Mouse (Mus musculus): ENCODE results near the gene Psmc3.
"Not testable (repeated sequence)": the region's sequence is repeated elsewhere in the genome, so short reads cannot be mapped to it uniquely, and the experiment has no call there.

Gene Psmc3

GRCm38 (mm10) chr2:91053934-91054382 lies at the start of gene Psmc3:
Psmc3 (plus strand) TSS chr2:91054009.
- DNase-seq (ENCODE audit: low spot score in 2 of 2): peak; percentile 96 to 97

- DNase-seq (ENCODE audit: low spot score in 2 of 2): no peak
Observed at GRCm38 (mm10) chr2:91008536-91008935, 45.3 kb upstream of the Psmc3 start.

- no peak for DNase-seq (ENCODE audit: low spot score in 2 of 2)
Observed at GRCm38 (mm10) chr2:91013881-91014280, 39.9 kb upstream of the Psmc3 start.

GRCm38 (mm10) chr2:91015386-91015785 lies 38.4 kb upstream of the Psmc3 start:
- DNase-seq (ENCODE audit: low spot score in 2 of 2): no peak

GRCm38 (mm10) chr2:91018061-91018788 lies 35.6 kb upstream of the Psmc3 start:
- no peak for DNase-seq (ENCODE audit: low spot score in 2 of 2)

- no peak for DNase-seq (ENCODE audit: low spot score in 2 of 2)
Observed at GRCm38 (mm10) chr2:91019911-91020310, 33.9 kb upstream of the Psmc3 start.

GRCm38 (mm10) chr2:91022266-91022665 lies 31.5 kb upstream of the Psmc3 start:
- DNase-seq (ENCODE audit: low spot score in 2 of 2): not testable (repeated sequence)

GRCm38 (mm10) chr2:91023131-91023530 lies 30.7 kb upstream of the Psmc3 start:
- DNase-seq (ENCODE audit: low spot score in 2 of 2): no peak

- DNase-seq (ENCODE audit: low spot score in 2 of 2): no peak
Observed at GRCm38 (mm10) chr2:91023956-91024355, 29.9 kb upstream of the Psmc3 start.

- no peak for DNase-seq (ENCODE audit: low spot score in 2 of 2)
Observed at GRCm38 (mm10) chr2:91025081-91025516, 28.7 kb upstream of the Psmc3 start.

- no peak for DNase-seq (ENCODE audit: low spot score in 2 of 2)
Observed at GRCm38 (mm10) chr2:91026491-91026890, 27.3 kb upstream of the Psmc3 start.

GRCm38 (mm10) chr2:91027391-91028214 lies 26.2 kb upstream of the Psmc3 start:
- no peak for DNase-seq (ENCODE audit: low spot score in 2 of 2)

- no peak for DNase-seq (ENCODE audit: low spot score in 2 of 2)
Observed at GRCm38 (mm10) chr2:91031216-91031615, 22.6 kb upstream of the Psmc3 start.

- DNase-seq (ENCODE audit: low spot score in 2 of 2): no peak
Observed at GRCm38 (mm10) chr2:91033000-91033399, 20.8 kb upstream of the Psmc3 start.

GRCm38 (mm10) chr2:91035385-91035784 lies 18.4 kb upstream of the Psmc3 start, which contains the start of gene Rapsn:
Rapsn (plus strand) TSS chr2:91035620.
- no peak for DNase-seq (ENCODE audit: low spot score in 2 of 2)

- no peak for DNase-seq (ENCODE audit: low spot score in 2 of 2)
Observed at GRCm38 (mm10) chr2:91041786-91042185, 12.0 kb upstream of the Psmc3 start.

GRCm38 (mm10) chr2:91042651-91043398 lies 11.0 kb upstream of the Psmc3 start:
- no peak for DNase-seq (ENCODE audit: low spot score in 2 of 2)

- DNase-seq (ENCODE audit: low spot score in 2 of 2): no peak
Observed at GRCm38 (mm10) chr2:91044727-91045126, 9.1 kb upstream of the Psmc3 start.

- DNase-seq (ENCODE audit: low spot score in 2 of 2): not testable (repeated sequence)
Observed at GRCm38 (mm10) chr2:91045805-91046204, 8.0 kb upstream of the Psmc3 start.

GRCm38 (mm10) chr2:91047359-91047758 lies 6.5 kb upstream of the Psmc3 start:
- DNase-seq (ENCODE audit: low spot score in 2 of 2): no peak

- no peak for DNase-seq (ENCODE audit: low spot score in 2 of 2)
Observed at GRCm38 (mm10) chr2:91051917-91052316, 1.9 kb upstream of the Psmc3 start.

- no peak for DNase-seq (ENCODE audit: low spot score in 2 of 2)
Observed at GRCm38 (mm10) chr2:91052752-91053151, 1.1 kb upstream of the Psmc3 start.
